Mouse (Mus musculus) heart, postnatal 0 days (tissue): ENCODE measurements around the gene Fem1b. TPM values are rescaled to one million over a fixed set of nuclear protein-coding genes. Genes with fewer than 3 reads are reported as not detected.

Experiments used
- ATAC-seq: fragments of 200-750 bp; cut with Nextera tagmentation; 2 replicates; pipeline ENCODE4 v1.8.0; 2017; ENCODE audit warnings: low read depth, moderate number of reproducible peaks, moderate library complexity; ENCODE audit not compliant: insufficient read depth
- DNase-seq: peaks from one replicate; pipeline ENCODE4 v3.0.0-alpha.2; 2016; ENCODE audit warnings: low spot score
- H3K27ac ChIP-seq: fragments of 300-500 bp; sonication (generic); 2 replicates; pipeline ENCODE4 v1.5.1; 2014; ENCODE audit warnings: low read depth, mild to moderate bottlenecking
- H3K27me3 ChIP-seq: fragments of 300-500 bp; sonication (generic); 2 replicates; pipeline ENCODE4 v1.6.1; 2014; ENCODE audit warnings: low read length, mixed read lengths; ENCODE audit not compliant: control insufficient read depth, insufficient read depth
- H3K36me3 ChIP-seq: fragments of 300-500 bp; sonication (generic); replicated peaks from 2 replicates; pipeline ENCODE4 v1.6.1; 2014; ENCODE audit warnings: low read length, mixed read lengths; ENCODE audit not compliant: control insufficient read depth, insufficient read depth
- H3K4me1 ChIP-seq: fragments of 300-500 bp; sonication (generic); 2 replicates; pipeline ENCODE4 v1.6.1; 2014; ENCODE audit warnings: antibody characterized with exemption; ENCODE audit not compliant: control insufficient read depth, insufficient read depth
- H3K4me2 ChIP-seq: fragments of 300-500 bp; sonication (generic); 2 replicates; pipeline ENCODE4 v1.6.1; 2014; ENCODE audit warnings: low read depth, mild to moderate bottlenecking, low read length, moderate library complexity
- H3K4me3 ChIP-seq: fragments of 300-500 bp; sonication (generic); 2 replicates; pipeline ENCODE4 v1.5.1; 2014; ENCODE audit warnings: low read depth, low read length
- H3K9ac ChIP-seq: fragments of 300-500 bp; sonication (generic); replicated peaks from 2 replicates; pipeline ENCODE4 v1.6.1; 2014; ENCODE audit warnings: low read depth, low read length, mixed read lengths
- H3K9me3 ChIP-seq: fragments of 300-500 bp; sonication (generic); replicated peaks from 2 replicates; pipeline ENCODE4 v1.6.1; 2016; ENCODE audit warnings: low read length; ENCODE audit not compliant: control insufficient read depth
- CTCF ChIP-seq: IDR thresholded peaks from 2 replicates; pipeline ENCODE4 v1.5.1; 2016; ENCODE audit warnings: antibody characterized with exemption, control low read depth, low read depth
- EP300 ChIP-seq: IDR thresholded peaks from 2 replicates; pipeline ENCODE4 v1.6.1; 2016; ENCODE audit warnings: antibody characterized with exemption, low read depth
- WGBS: fragments of 180-500 bp; shearing (Covaris S2); extraction: QIAGEN DNeasy Blood & Tissue Kit; methylation state at CpG from one replicate; pipeline ENCODE4 v1.1.7; 2014; 5-methylcytosine and 5-hydroxymethylcytosine counted together
- polyA plus RNA-seq: library from polyadenylated mRNA; unstranded; fragments of >200 nt; fragmentation: Nextera tagmentation; extraction: Ambion mirVana; gene quantifications from 2 replicates; pipeline ENCODE4 v1.2.1, GENCODE M21; 2015
- total RNA-seq: library from RNA; depleted of rRNA; stranded (reverse); fragments of >200 nt; gene quantifications from 2 replicates; pipeline ENCODE4 v1.2.3, GENCODE M21; 2014; ENCODE audit warnings: low replicate concordance

Gene Fem1b
- total and polyA plus RNA-seq, 2 experiments from 2014 or later, result 6.8 to 28.9 TPM

DNA sequence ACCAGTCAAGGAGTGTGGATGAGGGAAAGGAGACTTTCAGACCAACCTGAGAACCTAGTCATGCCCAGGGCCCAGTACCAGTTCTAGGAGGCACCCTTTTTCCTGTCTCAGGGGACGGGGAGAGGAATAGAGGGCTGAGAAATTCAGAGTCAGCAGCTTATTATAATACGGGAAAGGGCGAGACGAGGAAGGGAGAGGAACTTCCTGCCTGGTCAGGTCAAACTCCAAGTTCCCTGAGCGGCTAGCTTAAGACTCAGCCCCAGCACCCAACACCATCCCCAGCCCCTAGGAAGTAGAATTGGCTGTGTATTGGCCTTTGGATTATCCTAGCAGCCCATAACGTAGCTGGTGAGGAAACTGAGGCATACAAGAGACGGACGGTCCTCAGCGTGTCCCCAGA is 45.5 kb upstream of the Fem1b start:
- H3K9ac ChIP-seq, result no peak overlapping the region
- TF ChIP-seq EP300 (no peak), CTCF (no peak)
- no peak overlapping the region for H3K27ac ChIP-seq
- 73% methylated on average over 9 of the region's 9 CpGs for WGBS
- H3K9me3 ChIP-seq, result no peaks in the 10 kb centered on the region
- no peak for ATAC-seq
- H3K4me3 ChIP-seq, result no peak overlapping the region
- H3K4me1 ChIP-seq, result peaks cover 9% of the 10 kb centered on the region
- H3K27me3 ChIP-seq, result no peaks in the 10 kb centered on the region
- peak; percentile 3 for DNase-seq
- no peaks in the 10 kb centered on the region for H3K36me3 ChIP-seq
- no peak overlapping the region; the same call in 1 of the 2 replicates for H3K4me2 ChIP-seq

DNA sequence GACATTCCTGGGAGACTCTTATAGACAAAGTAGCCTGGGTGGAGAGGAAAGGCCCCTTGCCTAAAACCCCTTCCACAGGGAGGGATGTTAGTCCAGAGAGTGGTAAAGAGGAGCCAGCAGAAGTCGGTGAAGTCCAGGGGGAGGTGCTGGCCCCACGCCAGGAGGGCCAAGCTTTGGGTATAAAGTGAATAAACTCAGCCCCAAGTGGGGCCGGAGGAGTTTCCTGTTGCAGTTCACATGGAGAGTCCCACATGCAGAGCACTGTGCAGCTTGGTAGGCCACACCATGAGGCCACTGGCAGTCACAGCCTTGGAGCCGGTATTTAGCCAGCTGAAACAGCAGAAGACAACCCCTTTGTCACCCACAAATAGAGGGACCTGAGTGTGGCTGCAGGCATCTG is 42.7 kb upstream of the Fem1b start:
- H3K4me2 ChIP-seq, result no peak overlapping the region
- ATAC-seq (no peak), DNase-seq (peak; percentile 5)
- TF ChIP-seq EP300, result no peak
- no peak for TF ChIP-seq CTCF
- H3K4me1 ChIP-seq, result peaks cover 9% of the 10 kb centered on the region
- H3K4me3 ChIP-seq, result no peak overlapping the region
- no peaks in the 10 kb centered on the region for H3K9me3 ChIP-seq
- WGBS, result 48% methylated on average over 4 of the region's 4 CpGs
- H3K27me3 ChIP-seq, result no peaks in the 10 kb centered on the region
- H3K9ac ChIP-seq, result no peak overlapping the region
- peaks cover 14% of the 10 kb centered on the region for H3K36me3 ChIP-seq
- no peak overlapping the region for H3K27ac ChIP-seq

DNA sequence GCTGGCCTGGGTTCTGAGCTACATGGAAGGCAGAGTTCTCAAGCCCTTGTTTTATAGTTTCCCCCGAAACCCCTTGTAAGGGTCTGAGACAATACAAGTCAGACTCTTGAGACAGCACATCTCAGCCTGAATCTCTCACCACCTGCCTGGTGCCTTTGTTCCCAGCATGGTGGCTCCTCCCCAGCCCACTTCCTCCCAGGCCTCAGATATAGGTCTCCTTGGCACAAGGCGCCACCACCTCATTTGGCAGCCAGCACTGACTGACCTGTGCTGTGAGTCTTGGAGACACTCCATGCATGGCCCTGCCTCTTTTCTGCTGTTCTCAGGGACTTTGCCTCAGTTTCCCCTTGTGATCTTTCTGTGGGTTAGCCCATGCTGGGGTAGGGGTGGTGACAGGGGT is 39.8 kb upstream of the Fem1b start:
- Histone ChIP-seq H3K27me3 (no peaks in the 10 kb centered on the region), H3K4me1 (no peaks in the 10 kb centered on the region), H3K27ac (no peak overlapping the region), H3K9ac (no peak overlapping the region), H3K9me3 (no peaks in the 10 kb centered on the region), H3K36me3 (peaks cover 14% of the 10 kb centered on the region), H3K4me2 (no peak overlapping the region), H3K4me3 (no peak overlapping the region)
- 83% methylated on average over 2 of the region's 2 CpGs for WGBS
- DNase-seq, result peak; percentile 3
- no peak for TF ChIP-seq EP300
- no peak for TF ChIP-seq CTCF
- ATAC-seq, result no peak

DNA sequence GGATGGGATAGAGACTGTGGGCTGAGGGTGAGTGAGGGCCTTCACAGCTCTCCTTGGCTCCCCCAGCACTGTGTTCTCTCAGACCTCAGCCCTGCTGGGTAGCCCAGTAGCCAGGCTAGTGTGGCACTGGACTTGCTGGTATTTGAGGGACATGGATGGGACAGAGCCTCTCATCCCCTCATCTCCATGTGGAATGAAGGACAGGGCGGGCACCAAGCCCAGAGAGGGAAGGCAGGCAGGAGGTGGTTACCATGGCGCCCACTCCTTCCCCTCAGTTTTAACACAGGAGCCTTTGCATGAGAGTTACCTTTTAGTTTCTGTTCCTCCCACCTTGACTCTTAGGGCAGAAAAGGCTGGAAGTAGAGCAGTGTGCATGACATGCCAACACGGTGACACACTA is 36.9 kb upstream of the Fem1b start:
- no peak overlapping the region for H3K27ac ChIP-seq
- H3K4me3 ChIP-seq, result no peak overlapping the region
- no peak for DNase-seq
- H3K9ac ChIP-seq, result no peak overlapping the region
- no peaks in the 10 kb centered on the region for H3K9me3 ChIP-seq
- WGBS, result 95% methylated on average over 3 of the region's 3 CpGs
- no peak overlapping the region for H3K4me2 ChIP-seq
- H3K4me1 ChIP-seq, result no peaks in the 10 kb centered on the region
- H3K27me3 ChIP-seq, result no peaks in the 10 kb centered on the region
- no peak for ATAC-seq
- TF ChIP-seq EP300 (no peak), CTCF (no peak)
- peaks cover 14% of the 10 kb centered on the region for H3K36me3 ChIP-seq

DNA sequence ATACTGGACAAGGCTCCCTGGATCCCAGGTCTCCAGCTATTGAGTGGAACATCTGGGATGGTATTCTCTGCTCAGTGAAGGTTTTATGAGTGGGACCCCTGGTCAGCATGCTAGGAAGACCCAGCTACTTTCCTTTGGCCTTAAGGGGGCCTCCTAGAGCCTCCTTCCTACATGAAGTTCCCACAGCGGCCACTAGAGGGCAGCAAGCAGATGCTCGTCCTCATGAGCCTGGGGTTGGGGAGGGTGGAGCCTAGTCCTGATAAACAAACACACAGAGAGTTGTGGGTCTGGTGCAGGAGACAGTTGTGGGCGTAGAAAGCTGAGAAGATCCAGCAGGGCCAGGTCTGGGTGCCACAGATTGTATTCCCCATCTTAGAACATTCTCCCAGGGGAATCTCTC is 36.0 kb upstream of the Fem1b start:
- Histone ChIP-seq H3K9me3 (no peaks in the 10 kb centered on the region), H3K9ac (no peak overlapping the region), H3K27me3 (no peaks in the 10 kb centered on the region), H3K27ac (no peak overlapping the region), H3K4me3 (no peak overlapping the region), H3K36me3 (peaks cover 14% of the 10 kb centered on the region), H3K4me2 (no peak overlapping the region), H3K4me1 (no peaks in the 10 kb centered on the region)
- TF ChIP-seq CTCF (peak; percentile 100), EP300 (no peak)
- WGBS, result 2% methylated on average over 3 of the region's 3 CpGs
- DNase-seq (peak; percentile 83), ATAC-seq (peak; percentile 79)

DNA sequence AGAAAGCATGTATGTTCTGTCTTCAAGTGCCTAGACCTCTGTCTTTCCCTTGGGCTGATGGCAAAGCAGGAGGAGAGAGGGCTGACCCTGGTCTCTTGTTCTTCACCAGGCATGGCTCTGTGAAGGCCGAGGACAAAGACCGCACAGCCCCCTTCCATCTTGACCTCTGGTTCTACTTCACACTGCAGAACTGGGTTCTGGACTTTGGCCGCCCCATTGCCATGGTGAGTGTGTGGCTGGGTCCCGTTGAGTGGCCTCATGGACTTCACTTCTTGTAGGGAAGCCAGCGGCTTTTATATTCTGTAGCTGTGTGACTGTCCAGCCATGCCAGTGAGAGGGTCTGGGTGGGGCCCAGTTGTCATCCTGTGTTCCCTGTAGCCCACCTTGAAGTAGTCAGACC is 32.7 kb upstream of the Fem1b start:
- TF ChIP-seq CTCF (no peak), EP300 (no peak)
- ATAC-seq (no peak), DNase-seq (peak; percentile 0)
- 0 out of 2 replicates have a peak, but pooled peaks cover 3% of the 10 kb centered on the region for H3K4me1 ChIP-seq
- H3K27me3 ChIP-seq, result no peaks in the 10 kb centered on the region
- H3K9ac ChIP-seq, result no peak overlapping the region
- no peak overlapping the region for H3K4me2 ChIP-seq
- 94% methylated on average over 5 of the region's 5 CpGs for WGBS
- H3K9me3 ChIP-seq, result no peaks in the 10 kb centered on the region
- H3K4me3 ChIP-seq, result no peak overlapping the region
- H3K27ac ChIP-seq, result no peak overlapping the region
- H3K36me3 ChIP-seq, result no peaks in the 10 kb centered on the region
